Mouse (Mus musculus) stomach, postnatal 0 days (tissue): Measurements from ENCODE around the gene Fam20b. TPM values are rescaled to one million over a fixed set of nuclear protein-coding genes. Genes with fewer than 3 reads are reported as not detected.

Source experiments
- ATAC-seq: fragments of 200-750 bp; cut with Nextera tagmentation; 2 replicates; pipeline ENCODE4 v1.8.0; 2017; ENCODE audit not compliant: low FRiP score, low TSS enrichment
- DNase-seq: peaks from one replicate; pipeline ENCODE4 v3.0.0-alpha.2; 2016; ENCODE audit warnings: low spot score
- H3K27ac ChIP-seq: fragments of 300-500 bp; sonication (generic); replicated peaks from 2 replicates; pipeline ENCODE4 v1.5.1; 2014; ENCODE audit warnings: mild to moderate bottlenecking, control low read depth
- H3K27me3 ChIP-seq: fragments of 300-500 bp; sonication (generic); 2 replicates; pipeline ENCODE4 v1.6.1; 2014; ENCODE audit warnings: low read length; ENCODE audit not compliant: control insufficient read depth, insufficient read depth
- H3K36me3 ChIP-seq: fragments of 300-500 bp; sonication (generic); 2 replicates; pipeline ENCODE4 v1.6.1; 2014; ENCODE audit warnings: low read length, mixed read lengths; ENCODE audit not compliant: control insufficient read depth, insufficient read depth
- H3K4me1 ChIP-seq: fragments of 300-500 bp; sonication (generic); replicated peaks from 2 replicates; pipeline ENCODE4 v1.6.1; 2014; ENCODE audit warnings: antibody characterized with exemption; ENCODE audit not compliant: control insufficient read depth, insufficient read depth
- H3K4me2 ChIP-seq: fragments of 300-500 bp; sonication (generic); replicated peaks from 2 replicates; pipeline ENCODE4 v1.6.1; 2014; ENCODE audit warnings: low read depth, mild to moderate bottlenecking, control low read depth, moderate library complexity
- H3K4me3 ChIP-seq: fragments of 300-500 bp; sonication (generic); 2 replicates; pipeline ENCODE4 v1.5.1; 2014; ENCODE audit warnings: low read depth, low read length, control low read depth
- H3K9ac ChIP-seq: fragments of 300-500 bp; sonication (generic); 2 replicates; pipeline ENCODE4 v1.6.1; 2014; ENCODE audit warnings: mild to moderate bottlenecking, low read length, control low read depth, mixed read lengths
- H3K9me3 ChIP-seq: fragments of 300-500 bp; sonication (generic); 2 replicates; pipeline ENCODE4 v1.6.1; 2016; ENCODE audit warnings: low read length; ENCODE audit not compliant: control insufficient read depth
- CTCF ChIP-seq: IDR thresholded peaks from 2 replicates; pipeline ENCODE4 v1.5.1; 2016; ENCODE audit warnings: antibody characterized with exemption, low read depth, mild to moderate bottlenecking, moderate library complexity
- EP300 ChIP-seq: optimal IDR thresholded peaks from 2 replicates; pipeline ENCODE3; 2016; ENCODE audit warnings: antibody characterized with exemption
- WGBS: fragments of 180-500 bp; shearing (Covaris S2); extraction: QIAGEN DNeasy Blood & Tissue Kit; methylation state at CpG from one replicate; pipeline ENCODE4 v1.1.7; 2014; 5-methylcytosine and 5-hydroxymethylcytosine counted together
- polyA plus RNA-seq: library from polyadenylated mRNA; unstranded; fragments of >200 nt; fragmentation: Nextera tagmentation; extraction: Ambion mirVana; gene quantifications from 2 replicates; pipeline ENCODE4 v1.2.1, GENCODE M21; 2015

The Fam20b gene
- polyA plus RNA-seq, 1 experiment from 2014 or later: 24.7 TPM

- Histone ChIP-seq H3K27me3 (no peaks in the 10 kb centered on the region), H3K9ac (no peak overlapping the region), H3K27ac (peak overlapping the region; percentile 41; the same call in 1 of the 2 replicates), H3K9me3 (no peaks in the 10 kb centered on the region), H3K4me2 (no peak overlapping the region), H3K36me3 (no peaks in the 10 kb centered on the region), H3K4me1 (no peaks in the 10 kb centered on the region), H3K4me3 (no peak overlapping the region)
- DNase-seq (no peak), ATAC-seq (0 out of 2 replicates have a peak, but pooled peaks have one; percentile 30)
- 73% methylated on average over 3 of the region's 3 CpGs for WGBS
- TF ChIP-seq CTCF (no peak), EP300 (no peak)
These were observed 41.7 kb downstream of the Fam20b start for GRCm38 (mm10) chr1:156677230-156677629.

- no peak overlapping the region for H3K9ac ChIP-seq
- ATAC-seq: no peak
These were observed 42.3 kb downstream of the Fam20b start for GRCm38 (mm10) chr1:156676596-156676995.

GRCm38 (mm10) chr1:156676171-156676570, 42.7 kb downstream of the Fam20b start:
- TF ChIP-seq EP300 (no peak), CTCF (peak; percentile 93)
- 32% methylated on average over 12 of the region's 12 CpGs for WGBS
- Histone ChIP-seq H3K4me3 (no peak overlapping the region), H3K4me2 (no peak overlapping the region), H3K9me3 (no peaks in the 10 kb centered on the region), H3K9ac (no peak overlapping the region), H3K4me1 (no peaks in the 10 kb centered on the region), H3K27ac (no peak overlapping the region), H3K27me3 (no peaks in the 10 kb centered on the region), H3K36me3 (no peaks in the 10 kb centered on the region)
- peak; percentile 36; the same call in 1 of the 2 replicates for ATAC-seq
- DNase-seq: peak; percentile 76

More at GRCm38 (mm10) chr1:156676596-156676995, 42.3 kb downstream of the Fam20b start:
- Histone ChIP-seq H3K27me3 (no peaks in the 10 kb centered on the region), H3K4me1 (no peaks in the 10 kb centered on the region), H3K9me3 (no peaks in the 10 kb centered on the region), H3K36me3 (no peaks in the 10 kb centered on the region), H3K27ac (no peak overlapping the region), H3K4me2 (no peak overlapping the region), H3K4me3 (no peak overlapping the region)
- no peak for DNase-seq
- 70% methylated on average over 5 of the region's 5 CpGs for WGBS
- no peak for TF ChIP-seq CTCF
- TF ChIP-seq EP300: no peak

GRCm38 (mm10) chr1:156674195-156675000, 44.5 kb downstream of the Fam20b start, which contains the start of gene Tor3a:
Tor3a (minus strand) TSS chr1:156674356.
- Histone ChIP-seq H3K36me3 (no peaks in the 10 kb centered on the region), H3K27me3 (no peaks in the 10 kb centered on the region), H3K4me2 (peak within 1 kb of the TSS; percentile 98), H3K9me3 (no peaks in the 10 kb centered on the region), H3K4me1 (no peaks in the 10 kb centered on the region), H3K9ac (peak within 1 kb of the TSS; percentile 70), H3K4me3 (peak within 1 kb of the TSS; percentile 64), H3K27ac (peak within 1 kb of the TSS; percentile 69)
- ATAC-seq (peak; percentile 81), DNase-seq (peak; percentile 82)
- no peak for TF ChIP-seq EP300
- 8% methylated on average over 37 of the region's 37 CpGs for WGBS

GRCm38 (mm10) chr1:156673476-156674194, 45.3 kb downstream of the Fam20b start:
- Histone ChIP-seq H3K27ac (peak overlapping the region; percentile 69), H3K9ac (peak overlapping the region; percentile 70), H3K9me3 (no peaks in the 10 kb centered on the region), H3K36me3 (no peaks in the 10 kb centered on the region), H3K4me1 (no peaks in the 10 kb centered on the region), H3K27me3 (no peaks in the 10 kb centered on the region), H3K4me3 (peak overlapping the region; percentile 64), H3K4me2 (peak overlapping the region; percentile 98)
- peak; percentile 5; the same call in 1 of the 2 replicates for ATAC-seq
- DNase-seq: peak; percentile 48
- no peak for TF ChIP-seq CTCF
- TF ChIP-seq EP300: no peak
- WGBS: 1% methylated on average over 29 of the region's 29 CpGs
